Mouse (Mus musculus) lung, postnatal 0 days (tissue): Measurements from ENCODE around the gene Tmprss3.

Experiments used
- CTCF ChIP-seq: IDR thresholded peaks from 2 replicates; pipeline ENCODE4 v1.5.1; 2016; ENCODE audit warnings: antibody characterized with exemption, mild to moderate bottlenecking
- EP300 ChIP-seq: IDR thresholded peaks from 2 replicates; pipeline ENCODE4 v1.6.1; 2016; ENCODE audit warnings: antibody characterized with exemption, mild to moderate bottlenecking, control low read depth

- TF ChIP-seq CTCF (no peak), EP300 (no peak)
Observed at GRCm38 (mm10) chr17:31191825-31192224, 7.0 kb downstream of the Tmprss3 start.
